Mouse (Mus musculus): ENCODE data around the gene Rere.
"Not testable (repeated sequence)": the region's sequence is repeated elsewhere in the genome, so short reads cannot be mapped to it uniquely, and the experiment has no call there.

The Rere gene

DNA sequence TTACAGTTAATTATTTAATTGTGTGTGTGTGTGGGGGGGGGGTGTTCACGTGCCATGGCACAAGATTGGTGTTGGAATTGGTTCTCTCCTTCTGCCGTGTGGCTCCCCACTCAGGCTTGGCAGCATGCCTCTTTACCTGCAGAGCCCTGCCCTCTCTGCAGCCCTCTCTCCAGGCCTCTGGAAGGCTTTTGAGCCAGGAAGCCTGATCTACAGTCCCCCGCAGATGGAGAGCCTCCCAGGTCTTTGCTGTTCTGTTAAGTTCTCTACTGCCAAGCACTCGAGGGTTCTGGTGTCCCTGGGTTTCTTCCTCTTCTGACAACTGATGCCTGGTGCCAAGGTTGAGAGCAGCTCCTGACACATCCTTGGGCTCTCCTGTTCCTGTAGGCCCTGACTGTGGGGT lies 27.0 kb upstream of the Rere start:
- no peak for DNase-seq (ENCODE audit: extremely low spot score, low spot score)

DNA sequence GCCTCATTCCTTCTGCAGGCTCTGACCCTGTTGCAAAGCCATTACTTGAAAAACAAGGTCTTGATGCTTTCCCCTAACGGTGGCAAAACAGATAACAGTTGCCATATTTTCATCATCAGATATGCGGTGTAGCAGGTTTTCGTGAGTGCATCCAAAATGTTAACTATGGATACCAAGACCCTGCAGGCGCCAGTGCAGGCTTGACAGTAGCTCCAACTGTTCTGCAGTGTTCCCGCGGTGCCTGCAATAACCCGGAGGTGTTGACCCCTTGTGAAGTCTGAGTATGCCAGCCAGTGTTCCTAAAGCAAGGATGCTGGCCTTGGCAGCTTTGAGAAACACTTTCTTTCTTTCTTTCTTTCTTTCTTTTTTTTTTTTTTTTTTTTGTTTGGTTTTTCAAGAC lies 26.3 kb upstream of the Rere start:
- DNase-seq (ENCODE audit: extremely low spot score, low spot score): no peak

DNA sequence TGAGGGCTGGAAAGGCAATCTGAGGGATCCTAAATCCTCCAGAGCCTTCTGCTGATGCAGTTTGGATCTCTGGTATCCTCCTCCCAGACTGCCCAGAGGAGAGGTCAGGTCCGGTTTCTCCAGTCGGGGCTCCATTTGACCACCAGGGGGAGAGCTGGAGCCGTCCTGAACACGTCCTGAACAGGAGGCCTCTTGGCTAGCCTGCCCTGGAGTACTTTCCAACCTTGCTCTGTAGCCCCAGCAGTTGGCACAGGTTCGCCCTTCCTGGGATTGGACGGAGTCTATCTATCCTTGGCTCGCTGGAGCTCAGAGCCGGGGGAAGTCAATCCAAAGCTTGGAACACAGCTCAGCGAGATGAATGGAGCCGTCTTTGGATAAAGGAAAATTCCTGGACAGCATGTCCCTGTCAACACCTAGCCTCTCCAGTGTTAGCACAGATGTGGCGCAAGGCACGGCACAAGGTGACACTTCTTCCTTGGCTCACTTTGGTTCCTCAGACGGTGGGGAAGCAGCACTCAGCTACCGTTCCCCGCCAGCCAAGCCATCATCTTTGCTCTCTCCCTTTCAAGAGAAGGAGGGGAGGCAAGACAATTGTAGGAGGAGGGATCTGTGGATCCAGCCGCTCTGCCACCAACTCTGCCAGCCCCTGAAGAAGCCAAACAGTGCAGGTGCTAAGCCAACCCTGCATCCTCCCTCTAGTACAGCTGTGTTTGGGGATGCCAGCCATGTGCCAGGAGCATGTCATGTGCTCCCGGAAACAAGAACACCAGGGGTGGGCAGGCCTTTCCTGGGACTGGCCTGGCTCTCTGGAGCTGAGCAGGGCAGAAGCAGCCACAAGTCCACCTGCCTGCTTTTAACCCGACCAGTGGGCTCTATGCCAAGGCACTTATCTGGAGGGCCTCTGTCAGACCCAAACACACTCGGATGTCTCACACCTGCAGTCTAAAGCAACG lies 23.9 kb upstream of the Rere start:
- DNase-seq (ENCODE audit: extremely low spot score, low spot score): peak; percentile 86

DNA sequence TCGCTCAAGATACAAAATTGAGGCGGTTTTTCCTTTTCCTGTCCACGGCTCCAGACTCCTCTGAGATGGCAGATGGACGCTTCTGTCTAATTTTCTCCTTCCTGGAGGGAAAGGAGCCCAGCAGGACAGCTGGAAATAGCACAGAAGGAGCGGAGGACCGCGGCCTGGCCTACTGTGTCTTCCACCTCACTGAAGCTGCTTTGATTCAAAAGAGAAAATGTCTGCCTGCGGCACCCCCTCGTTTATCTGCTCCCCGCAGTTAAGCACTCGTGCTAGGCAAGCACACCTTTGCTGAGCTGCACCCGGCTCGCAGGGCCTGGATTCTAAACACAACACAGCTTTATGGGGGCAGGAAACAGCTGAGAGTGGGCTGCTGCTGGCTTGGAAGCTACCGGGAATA lies 23.1 kb upstream of the Rere start:
- no peak for DNase-seq (ENCODE audit: extremely low spot score, low spot score)

DNA sequence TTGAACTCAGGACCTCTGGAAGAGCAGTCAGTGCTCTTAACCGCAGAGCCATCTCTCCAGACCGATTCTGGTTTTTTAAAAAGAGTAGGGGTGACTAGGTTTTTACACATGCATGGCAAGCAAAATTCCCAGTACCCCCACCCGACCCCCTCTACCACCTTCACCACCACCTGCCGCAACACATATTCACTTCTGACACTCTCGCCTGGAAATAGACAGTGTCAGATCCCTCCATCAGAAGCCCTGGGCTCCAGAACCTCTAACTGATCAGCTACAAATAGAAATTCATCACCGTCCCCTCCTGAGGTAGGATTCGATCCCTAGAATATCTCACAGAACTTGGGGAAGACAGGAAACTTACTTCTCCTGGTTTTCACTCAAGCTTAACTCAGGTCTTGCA lies 21.9 kb upstream of the Rere start:
- DNase-seq (ENCODE audit: extremely low spot score, low spot score): no peak

DNA sequence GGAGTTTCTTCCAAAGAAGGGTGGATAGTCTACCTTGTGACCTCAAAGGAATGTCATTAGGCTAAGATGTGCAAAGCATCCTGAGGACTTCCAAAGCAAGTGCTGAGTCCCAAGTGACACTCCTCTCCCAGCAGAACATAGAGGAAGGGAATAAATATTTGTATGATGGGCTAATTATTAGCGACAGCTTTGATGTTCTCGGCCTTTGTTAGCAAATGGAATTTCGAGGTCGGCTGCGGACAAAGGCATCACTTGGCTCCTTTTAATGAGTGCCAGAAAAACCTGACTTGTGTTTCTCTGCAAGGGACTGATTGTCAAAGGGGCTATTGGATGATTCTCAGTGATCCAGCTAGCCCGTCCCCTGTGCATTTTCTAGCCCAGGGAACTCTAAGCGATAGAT lies 21.3 kb upstream of the Rere start:
- no peak for DNase-seq (ENCODE audit: extremely low spot score, low spot score)

DNA sequence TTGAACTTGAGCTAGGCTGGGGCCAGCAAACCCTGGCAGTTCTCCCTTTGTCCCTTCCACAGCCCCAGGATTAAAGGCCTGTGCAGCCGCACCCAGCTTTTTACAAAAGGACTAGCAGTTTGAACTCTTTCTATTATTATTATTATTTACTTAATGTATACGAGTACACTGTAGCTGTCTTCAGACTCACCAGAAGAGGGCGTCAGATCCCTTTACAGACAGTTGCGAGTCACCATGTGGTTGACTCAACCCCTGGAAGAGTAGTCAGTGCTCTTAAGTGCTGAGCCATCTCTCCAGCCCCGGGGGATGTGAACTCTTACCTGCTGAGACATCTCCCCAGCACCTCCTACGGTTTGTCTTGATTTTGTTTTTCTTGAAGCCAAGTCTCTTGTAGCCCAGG lies 20.7 kb upstream of the Rere start:
- no peak for DNase-seq (ENCODE audit: extremely low spot score, low spot score)

DNA sequence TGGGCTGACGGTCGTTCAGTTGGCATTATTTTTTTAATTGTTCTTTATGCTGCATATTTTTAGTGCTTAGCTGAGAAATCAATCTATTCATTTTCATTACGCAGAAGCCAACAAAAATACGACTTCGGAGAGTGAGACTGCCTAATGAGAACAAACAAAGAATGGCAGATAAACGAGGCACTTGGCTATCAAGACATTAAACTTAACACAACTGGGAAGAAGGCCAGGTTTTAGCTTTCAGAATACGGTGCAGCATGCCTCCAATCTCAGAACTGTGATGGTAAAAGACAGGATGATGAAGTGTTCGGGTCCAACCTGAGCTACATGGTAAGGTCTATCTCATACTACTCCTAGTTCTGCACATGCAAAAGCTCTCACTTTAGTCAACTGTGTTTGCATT lies 19.1 kb upstream of the Rere start:
- no peak for DNase-seq (ENCODE audit: extremely low spot score, low spot score)

DNA sequence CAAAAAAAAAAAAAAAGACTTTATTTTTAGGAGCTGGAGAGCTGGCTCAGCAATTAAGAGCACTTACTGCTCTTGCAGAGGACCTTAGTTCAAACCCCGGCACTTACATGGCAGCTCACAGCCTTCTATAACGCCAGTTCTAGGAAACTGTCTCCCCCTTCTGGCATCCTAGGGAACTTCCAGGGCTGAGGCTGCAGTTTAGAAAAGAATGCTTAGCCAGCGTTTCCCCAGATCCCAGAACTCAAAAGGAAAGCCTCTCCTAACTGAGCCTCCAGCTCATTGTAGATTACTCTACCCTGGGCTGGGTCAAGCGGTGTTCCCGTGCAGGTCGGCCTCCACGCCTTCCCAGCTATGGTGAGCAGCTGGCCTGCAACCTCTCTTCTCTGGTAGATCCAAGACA lies 16.5 kb upstream of the Rere start:
- no peak for DNase-seq (ENCODE audit: extremely low spot score, low spot score)

DNA sequence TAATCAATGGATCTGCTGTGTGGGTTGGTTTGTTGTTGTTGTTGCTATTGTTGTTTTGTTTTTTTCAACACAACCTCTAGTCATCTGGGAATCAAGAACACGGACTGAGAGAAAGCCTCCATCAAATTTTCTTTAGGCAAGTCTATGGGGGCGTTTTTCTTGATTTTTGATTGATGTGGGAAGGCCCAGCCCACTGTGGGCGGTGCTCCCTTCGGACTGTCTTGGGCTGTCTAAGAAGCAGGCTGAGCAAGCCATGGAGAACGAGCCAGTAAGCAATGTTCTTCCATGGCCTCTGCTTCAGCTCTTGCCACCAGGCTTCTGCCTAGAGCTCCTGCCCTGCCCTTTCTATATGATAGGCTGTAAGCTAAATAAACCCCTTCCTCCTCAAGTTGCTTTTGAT lies 16.0 kb upstream of the Rere start:
- DNase-seq (ENCODE audit: extremely low spot score, low spot score): no peak

DNA sequence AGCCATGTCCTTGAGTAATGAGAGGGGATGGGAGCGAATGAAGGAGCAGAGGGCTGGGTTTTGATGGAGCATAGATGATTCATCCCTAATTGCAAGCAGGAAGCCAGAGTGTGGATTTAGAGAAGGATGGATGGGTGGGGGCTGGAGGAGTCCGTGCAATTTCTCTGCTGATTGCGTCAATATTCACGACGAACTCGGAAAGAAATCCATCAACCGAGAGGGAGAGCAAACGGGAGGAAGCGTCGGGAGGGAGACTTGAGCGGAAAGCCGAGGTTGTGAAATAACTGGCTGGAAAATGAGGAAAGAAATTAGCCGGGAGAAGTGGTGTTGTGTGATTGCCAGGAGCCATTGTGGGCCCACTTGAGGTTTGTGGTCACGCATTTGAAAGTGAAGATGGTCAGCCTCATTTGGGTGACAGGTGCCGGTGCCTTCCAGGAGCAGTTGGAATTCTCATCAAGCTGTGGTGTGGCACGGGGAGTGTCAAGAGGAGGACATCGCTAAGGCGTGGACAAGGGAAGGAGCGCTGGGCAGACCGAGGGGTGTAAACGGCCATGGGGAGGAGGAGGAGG lies 14.7 kb upstream of the Rere start:
- no peak for DNase-seq (ENCODE audit: extremely low spot score, low spot score)

DNA sequence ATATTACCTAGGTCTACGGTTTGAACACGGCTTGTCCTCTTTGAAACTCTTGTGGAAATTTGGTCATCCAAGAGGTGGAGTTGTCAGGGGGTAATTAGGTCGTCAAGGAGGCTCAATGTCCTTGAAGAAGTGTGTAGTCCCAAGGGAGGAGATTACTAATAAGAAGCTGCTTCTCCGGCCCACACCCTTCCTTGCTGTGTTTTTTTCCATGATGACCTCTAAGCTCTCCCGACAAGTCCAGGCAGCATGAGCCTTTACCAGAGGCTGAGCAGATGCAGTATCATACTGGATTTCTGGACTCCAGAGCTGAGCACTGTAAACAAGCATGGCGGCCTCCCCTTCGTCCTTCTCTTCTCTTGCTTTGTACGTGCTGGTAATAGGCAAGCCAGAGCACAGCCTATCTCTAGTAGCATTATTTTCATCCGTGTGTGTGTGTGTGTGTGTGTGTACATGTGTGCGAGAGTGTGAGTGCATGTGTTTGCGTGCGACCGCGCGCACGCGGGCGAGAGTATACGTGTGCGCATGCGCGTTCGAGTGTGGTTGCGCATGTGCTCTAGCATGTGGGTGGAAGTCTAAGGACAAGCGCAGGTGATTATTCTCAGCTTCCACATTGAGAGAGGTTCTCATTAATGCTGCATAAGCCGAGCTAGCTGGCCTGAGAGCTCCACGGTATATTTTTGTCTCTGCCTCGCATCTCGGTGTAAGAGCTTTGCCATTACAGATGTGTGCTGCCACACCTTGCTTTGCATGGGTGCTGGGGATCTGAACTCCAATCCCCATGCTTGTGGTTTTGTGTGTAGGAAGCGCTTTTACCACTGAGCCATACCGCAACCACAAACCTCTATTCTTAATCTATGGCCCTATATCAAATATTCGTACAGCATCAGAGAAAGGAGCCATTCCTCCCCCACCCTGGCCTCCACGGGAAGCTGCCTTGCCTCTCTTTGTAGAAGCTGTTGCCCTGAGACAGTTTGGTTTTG lies 12.5 kb upstream of the Rere start:
- DNase-seq (ENCODE audit: extremely low spot score, low spot score): no peak

DNA sequence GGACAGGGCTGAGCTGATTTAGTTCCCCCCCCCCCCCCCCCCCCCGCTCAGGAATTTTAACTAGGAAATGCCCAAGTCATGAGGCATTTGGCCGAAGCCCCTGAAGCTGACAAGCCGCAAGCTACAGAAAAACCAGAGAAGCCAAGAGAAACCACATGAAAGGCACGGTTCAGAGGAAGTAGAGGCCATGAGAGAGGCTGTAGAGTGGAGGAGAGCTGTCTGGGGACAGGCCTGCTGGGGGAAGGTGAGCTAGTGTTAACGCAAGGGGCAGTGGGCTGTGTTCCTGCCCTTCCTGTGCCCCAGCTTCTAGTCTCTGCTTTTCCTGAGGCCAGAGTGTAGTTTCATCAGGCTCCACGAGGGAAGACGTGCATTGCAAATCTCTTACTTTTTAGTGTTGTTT lies 11.8 kb upstream of the Rere start:
- DNase-seq (ENCODE audit: extremely low spot score, low spot score): no peak

DNA sequence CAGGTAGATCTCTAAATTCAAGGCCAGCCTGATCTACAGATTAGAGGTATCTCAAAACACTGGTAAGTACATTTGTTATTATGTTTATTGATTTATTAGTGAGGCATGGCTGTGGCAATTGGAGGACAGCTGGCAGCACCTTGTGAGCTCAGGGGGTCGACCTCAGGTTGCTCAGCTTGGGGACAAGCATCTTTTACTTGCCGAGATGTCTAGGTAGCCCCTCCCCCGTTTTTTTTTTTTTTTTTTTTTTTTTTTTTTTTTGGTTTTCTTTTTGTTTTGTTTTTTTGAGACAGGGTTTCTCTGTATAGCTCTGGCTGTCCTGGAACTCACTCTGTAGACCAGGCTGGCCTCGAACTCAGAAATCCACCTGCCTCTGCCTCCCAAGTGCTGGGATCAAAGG lies 10.7 kb upstream of the Rere start:
- not testable (repeated sequence) for DNase-seq (ENCODE audit: extremely low spot score, low spot score)

DNA sequence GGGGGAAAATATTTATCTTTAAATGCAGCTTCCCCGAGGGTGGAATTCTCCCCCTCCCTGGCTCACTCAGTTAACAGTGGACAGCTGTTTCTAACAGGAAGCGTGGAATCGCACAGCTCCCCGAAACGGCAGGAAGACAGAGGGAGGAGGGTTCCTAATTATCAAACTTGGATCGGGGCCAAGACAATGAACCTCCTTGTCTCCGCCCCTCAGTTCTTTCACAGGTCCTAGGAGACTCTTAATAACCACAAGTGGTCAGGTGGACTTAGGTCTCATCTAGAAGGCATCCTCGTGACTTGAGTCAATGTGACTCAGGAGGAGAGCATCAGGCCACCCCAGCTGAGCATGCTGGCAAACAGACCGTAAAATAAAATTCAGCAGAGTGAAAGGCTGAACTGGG lies 8.7 kb upstream of the Rere start:
- no peak for DNase-seq (ENCODE audit: extremely low spot score, low spot score)

DNA sequence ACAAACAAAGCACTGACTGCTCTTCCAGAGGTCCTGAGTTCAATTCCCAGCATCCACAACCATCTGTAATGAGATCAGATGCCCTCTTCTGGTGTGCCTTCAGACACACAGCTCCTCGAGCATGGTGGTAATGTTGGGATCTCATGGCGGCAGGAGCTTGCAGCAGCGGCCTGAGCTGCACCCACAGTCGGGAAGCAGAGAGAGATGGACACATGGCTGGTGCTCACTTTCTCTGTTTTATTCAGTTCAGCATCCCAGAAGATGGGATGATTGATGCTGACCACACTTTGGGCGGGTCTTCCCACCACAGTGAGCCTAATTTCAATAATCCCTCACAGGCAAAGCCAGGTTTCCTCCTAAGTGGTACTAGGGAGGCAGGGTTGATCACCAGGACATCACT lies 5.9 kb upstream of the Rere start:
- DNase-seq (ENCODE audit: extremely low spot score, low spot score): no peak

DNA sequence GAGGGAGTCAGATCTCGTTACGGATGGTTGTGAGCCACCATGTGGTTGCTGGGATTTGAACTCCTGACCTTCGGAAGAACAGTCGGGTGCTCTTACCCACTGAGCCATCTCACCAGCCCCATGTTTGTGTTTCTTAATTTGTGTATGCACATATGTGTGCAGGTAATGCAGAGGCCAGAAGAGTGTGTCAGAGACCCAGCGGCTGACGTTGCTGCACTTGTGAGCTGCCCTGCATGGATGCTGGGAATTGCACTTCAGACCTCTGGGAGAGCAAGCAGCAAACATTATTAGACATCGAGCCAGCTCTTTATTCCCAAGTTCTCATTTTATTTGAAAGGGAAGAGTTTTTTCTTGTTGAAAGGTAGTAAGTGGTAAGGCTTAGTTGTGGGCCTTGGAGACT lies 2.1 kb upstream of the Rere start:
- not testable (repeated sequence) for DNase-seq (ENCODE audit: extremely low spot score, low spot score)

DNA sequence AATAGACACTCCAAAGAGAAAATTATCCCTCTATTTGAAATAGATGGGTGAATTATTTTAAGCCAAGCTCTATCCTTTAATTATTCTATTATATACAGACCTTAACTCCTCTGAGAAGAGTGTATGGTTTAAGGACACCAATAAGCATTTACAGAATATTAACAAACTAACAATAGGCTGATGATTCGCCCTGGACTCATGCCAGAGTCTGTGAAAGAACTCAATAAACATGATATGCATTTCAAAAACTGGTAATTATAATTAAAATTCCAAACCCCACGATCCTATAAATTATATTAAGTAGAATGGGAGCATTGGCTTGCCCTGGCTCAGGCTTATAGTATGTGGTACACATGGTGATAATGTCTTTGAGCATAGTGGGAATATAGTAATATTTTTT lies 1.4 kb upstream of the Rere start:
- no peak for DNase-seq (ENCODE audit: extremely low spot score, low spot score)

DNA sequence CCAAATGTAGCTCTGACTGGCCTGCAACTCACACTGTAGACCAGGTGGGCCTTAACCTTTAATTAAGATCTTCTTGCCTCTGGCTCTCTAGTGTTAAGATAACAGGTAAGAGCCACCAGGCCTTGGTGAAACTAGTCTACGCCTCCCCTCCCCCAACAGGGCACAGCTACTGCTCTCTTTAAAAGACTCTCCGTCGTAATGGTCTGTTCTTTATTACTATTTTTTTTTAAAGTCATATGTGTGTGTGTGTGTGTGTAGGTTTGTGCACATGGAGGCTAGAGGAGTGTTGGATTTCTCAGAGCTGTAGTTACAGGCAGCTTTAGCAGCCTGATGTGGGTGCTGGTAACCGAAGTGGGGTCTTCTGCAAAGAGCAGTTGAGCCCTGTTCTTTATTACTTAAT lies 987 bp upstream of the Rere start:
- no peak for DNase-seq (ENCODE audit: extremely low spot score, low spot score)

DNA sequence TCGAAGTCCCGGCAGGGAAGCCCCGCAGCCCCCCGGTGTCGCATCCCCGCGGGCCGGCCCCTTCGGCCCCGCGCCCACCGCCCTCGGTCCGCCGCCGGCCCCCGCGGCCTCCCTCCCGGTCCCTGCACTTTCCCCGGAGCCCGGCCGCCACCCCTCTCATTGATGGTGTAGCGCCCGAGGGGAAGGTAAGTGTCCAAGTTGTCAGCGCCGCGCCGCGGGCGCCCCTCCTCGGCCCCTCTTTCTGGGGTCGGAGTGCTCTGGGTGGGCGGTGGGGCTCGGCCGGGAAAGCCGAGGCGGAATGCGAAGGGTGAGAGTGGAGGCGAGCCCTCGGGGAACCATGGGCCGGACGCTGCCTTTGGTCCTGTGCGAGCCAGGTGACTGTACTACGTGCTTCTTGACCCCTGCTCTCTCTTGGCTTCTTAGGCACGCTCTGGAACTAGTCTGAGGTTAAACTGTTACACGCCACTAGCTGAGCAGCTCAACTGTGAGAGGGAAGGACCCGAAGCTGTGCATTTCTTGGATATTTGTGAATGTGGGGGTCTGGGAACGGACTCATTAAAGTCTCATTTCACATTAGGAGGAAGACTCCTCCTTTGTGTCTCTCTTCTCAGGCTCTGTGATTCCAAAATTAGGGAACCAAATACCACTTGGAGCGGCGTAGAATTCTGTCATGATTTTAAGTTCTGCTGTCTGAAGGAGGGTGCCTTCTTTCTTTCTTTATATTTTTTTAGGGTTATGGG lies 615 bp downstream of the Rere start:
- DNase-seq (ENCODE audit: extremely low spot score, low spot score): peak; percentile 75

DNA sequence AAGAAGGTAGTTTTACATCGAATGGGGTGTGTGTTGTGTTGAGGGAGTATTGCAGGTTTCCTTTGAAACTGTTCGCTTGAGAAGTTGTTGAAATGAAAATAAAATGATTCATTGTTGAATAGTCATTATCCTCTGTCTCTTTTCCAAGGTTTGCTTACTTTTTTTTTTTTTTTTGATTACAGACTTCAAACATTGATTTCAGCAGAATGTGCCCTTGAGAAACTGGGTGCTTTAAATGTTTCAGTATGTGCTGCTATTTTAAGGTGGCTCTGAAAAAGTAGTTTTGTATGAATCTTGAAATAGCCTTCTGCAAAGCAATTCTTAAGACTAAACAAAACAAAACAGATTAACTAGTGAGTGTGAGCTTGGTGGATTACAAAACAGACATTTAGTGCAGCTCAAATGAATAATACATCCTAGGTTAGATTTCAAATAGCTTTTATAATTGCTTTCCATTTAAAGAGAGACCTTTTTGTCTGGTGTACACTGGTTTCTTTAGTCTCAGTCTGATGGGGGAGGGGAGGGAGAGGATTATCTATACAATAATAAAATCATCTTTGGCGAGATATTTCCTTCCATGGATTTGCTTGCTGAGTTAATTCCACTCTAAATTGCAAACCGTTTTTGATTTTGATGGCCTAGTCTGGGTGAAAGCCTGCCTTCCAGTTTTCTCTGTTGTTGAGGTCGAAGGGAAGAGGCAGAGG lies 1.3 kb downstream of the Rere start:
- DNase-seq (ENCODE audit: extremely low spot score, low spot score): no peak

Measured in neural tube, embryonic 10.5 days (tissue).